ENCODE assay signal across 50 mouse cellular contexts in genomic region chr17:38082364-38082763, GRCm38 (mm10). TPM values are rescaled to one million over a fixed set of nuclear protein-coding genes. Genes with fewer than 3 reads are reported as not detected.
"Had no signal": no experiment of that assay in that cellular context is flagged by ENCODE, and none has a peak within 500 bp of the region (broad histone marks: within the 10 kb centered on the region; RNA-seq: fewer than 3 reads in every experiment).

No protein-coding gene starts in this region.

- DNase-seq: heart, postnatal 10 days; heart, postnatal 14 days; heart, postnatal 36 days; heart, postnatal 4 days; kidney, adult 11 months; kidney, adult 18-20 months; kidney, adult 2 months; kidney, adult 8-10 months; kidney, adult 9 months; kidney, postnatal 10 days; kidney, postnatal 14 days; kidney, postnatal 25 days; kidney, postnatal 36 days; kidney, postnatal 4 days; layer of hippocampus, adult 9-11 months; layer of hippocampus, postnatal 36 days had no signal

- H3K4me1 ChIP-seq: heart, embryonic 10.5 days; heart, embryonic 12.5 days; heart, embryonic 13.5 days; heart, embryonic 15.5 days; hindbrain, embryonic 12.5 days; hindbrain, embryonic 13.5 days; hindbrain, embryonic 15.5 days; intestine, embryonic 15.5 days; kidney, embryonic 15.5 days had no signal

- H3K36me3 ChIP-seq: heart, embryonic 10.5 days; heart, embryonic 12.5 days; heart, embryonic 13.5 days; heart, embryonic 15.5 days; hindbrain, embryonic 12.5 days; hindbrain, embryonic 13.5 days; hindbrain, embryonic 15.5 days; intestine, embryonic 15.5 days; kidney, embryonic 15.5 days had no signal

- H3K9ac ChIP-seq: heart, embryonic 12.5 days; heart, embryonic 13.5 days; heart, embryonic 15.5 days; hindbrain, embryonic 12.5 days; hindbrain, embryonic 13.5 days; hindbrain, embryonic 15.5 days; intestine, embryonic 15.5 days; kidney, embryonic 15.5 days had no signal

- H3K4me3 ChIP-seq: heart, embryonic 10.5 days; heart, embryonic 12.5 days; heart, embryonic 13.5 days; heart, embryonic 15.5 days; hindbrain, embryonic 12.5 days; hindbrain, embryonic 13.5 days; hindbrain, embryonic 15.5 days; intestine, embryonic 15.5 days; kidney, embryonic 15.5 days; layer of hippocampus, adult 2 months; left cerebral cortex, adult 2 months had no signal

- H3K4me2 ChIP-seq: heart, embryonic 11.5 days; heart, embryonic 12.5 days; heart, embryonic 13.5 days; heart, embryonic 15.5 days; hindbrain, embryonic 12.5 days; hindbrain, embryonic 13.5 days; hindbrain, embryonic 15.5 days; intestine, embryonic 15.5 days; kidney, embryonic 15.5 days had no signal

- H3K9me3 ChIP-seq: heart, embryonic 10.5 days; heart, embryonic 15.5 days; hindbrain, embryonic 12.5 days; hindbrain, embryonic 13.5 days; hindbrain, embryonic 15.5 days; intestine, embryonic 15.5 days; kidney, embryonic 15.5 days had no signal

- H3K27me3 ChIP-seq: heart, embryonic 12.5 days; heart, embryonic 13.5 days; heart, embryonic 15.5 days; hindbrain, embryonic 12.5 days; hindbrain, embryonic 13.5 days; hindbrain, embryonic 15.5 days; intestine, embryonic 15.5 days; kidney, embryonic 15.5 days had no signal

- ATAC-seq: hindbrain, embryonic 16.5 days; hindbrain, postnatal 0 days; inflammation-experienced regulatory T-cells, adult 6 months; intestine, embryonic 15.5 days; intestine, embryonic 16.5 days; intestine, postnatal 0 days had no signal

- H3K27ac ChIP-seq: heart, embryonic 10.5 days; heart, embryonic 13.5 days; heart, embryonic 15.5 days; hindbrain, embryonic 12.5 days; hindbrain, embryonic 13.5 days; hindbrain, embryonic 15.5 days; hindbrain, postnatal 0 days; intestine, embryonic 15.5 days; kidney, embryonic 15.5 days; kidney, postnatal 0 days; layer of hippocampus, adult 2 months; left cerebral cortex, adult 2 months had no signal

RNA-seq across cellular contexts. Expression of gene Olfr131, which starts 6.1 kb away (rescaled TPM):
- total RNA-seq: heart, postnatal 10 days; heart, postnatal 14 days; heart, postnatal 25 days; heart, postnatal 36 days; heart, postnatal 4 days; hematopoietic stem cell, adult 5-6 weeks; hindbrain, postnatal 0 days; layer of hippocampus, adult 18-20 months; layer of hippocampus, adult 2 months; layer of hippocampus, adult 8-10 months; layer of hippocampus, postnatal 10 days; layer of hippocampus, postnatal 14 days; layer of hippocampus, postnatal 25 days; layer of hippocampus, postnatal 36 days; left cerebral cortex, adult 18-20 months; left cerebral cortex, adult 2 months had no signal
- polyA plus RNA-seq: heart, embryonic 10.5 days; heart, embryonic 11.5 days; heart, embryonic 12.5 days; heart, embryonic 13.5 days; heart, embryonic 14.5 days; heart, embryonic 15.5 days; heart, embryonic 16.5 days; heart, postnatal 0 days; hindbrain, embryonic 11.5 days; hindbrain, embryonic 12.5 days; hindbrain, embryonic 13.5 days; hindbrain, embryonic 15.5 days; hindbrain, embryonic 16.5 days; hindbrain, postnatal 0 days; inflammation-experienced regulatory T-cells, adult 6 months; intestine, embryonic 14.5 days; intestine, embryonic 15.5 days; intestine, embryonic 16.5 days; intestine, postnatal 0 days; kidney, adult 2 months; kidney, embryonic 14.5 days; kidney, embryonic 15.5 days; kidney, embryonic 16.5 days; kidney, postnatal 0 days; large intestine, adult 2 months had no signal

RNA-seq across cellular contexts. Expression of gene Olfr130, which starts 18.6 kb away (rescaled TPM):
- total RNA-seq: heart, postnatal 10 days; heart, postnatal 14 days; heart, postnatal 25 days; heart, postnatal 36 days; heart, postnatal 4 days; hematopoietic stem cell, adult 5-6 weeks; hindbrain, postnatal 0 days; layer of hippocampus, adult 18-20 months; layer of hippocampus, adult 2 months; layer of hippocampus, adult 8-10 months; layer of hippocampus, postnatal 10 days; layer of hippocampus, postnatal 14 days; layer of hippocampus, postnatal 25 days; layer of hippocampus, postnatal 36 days; left cerebral cortex, adult 18-20 months; left cerebral cortex, adult 2 months had no signal
- polyA plus RNA-seq: heart, embryonic 10.5 days; heart, embryonic 11.5 days; heart, embryonic 12.5 days; heart, embryonic 13.5 days; heart, embryonic 14.5 days; heart, embryonic 15.5 days; heart, embryonic 16.5 days; heart, postnatal 0 days; hindbrain, embryonic 11.5 days; hindbrain, embryonic 12.5 days; hindbrain, embryonic 13.5 days; hindbrain, embryonic 15.5 days; hindbrain, embryonic 16.5 days; hindbrain, postnatal 0 days; inflammation-experienced regulatory T-cells, adult 6 months; intestine, embryonic 14.5 days; intestine, embryonic 15.5 days; intestine, embryonic 16.5 days; intestine, postnatal 0 days; kidney, adult 2 months; kidney, embryonic 14.5 days; kidney, embryonic 15.5 days; kidney, embryonic 16.5 days; kidney, postnatal 0 days; large intestine, adult 2 months had no signal

RNA-seq across cellular contexts. Expression of gene Olfr129, which starts 22.5 kb away (rescaled TPM):
- total RNA-seq: heart, postnatal 10 days; heart, postnatal 14 days; heart, postnatal 25 days; heart, postnatal 36 days; heart, postnatal 4 days; hematopoietic stem cell, adult 5-6 weeks; hindbrain, postnatal 0 days; layer of hippocampus, adult 18-20 months; layer of hippocampus, adult 2 months; layer of hippocampus, adult 8-10 months; layer of hippocampus, postnatal 10 days; layer of hippocampus, postnatal 14 days; layer of hippocampus, postnatal 25 days; layer of hippocampus, postnatal 36 days; left cerebral cortex, adult 18-20 months; left cerebral cortex, adult 2 months had no signal
- polyA plus RNA-seq: heart, embryonic 10.5 days; heart, embryonic 11.5 days; heart, embryonic 12.5 days; heart, embryonic 13.5 days; heart, embryonic 14.5 days; heart, embryonic 15.5 days; heart, embryonic 16.5 days; heart, postnatal 0 days; hindbrain, embryonic 11.5 days; hindbrain, embryonic 12.5 days; hindbrain, embryonic 13.5 days; hindbrain, embryonic 15.5 days; hindbrain, embryonic 16.5 days; hindbrain, postnatal 0 days; inflammation-experienced regulatory T-cells, adult 6 months; intestine, embryonic 14.5 days; intestine, embryonic 15.5 days; intestine, embryonic 16.5 days; intestine, postnatal 0 days; kidney, adult 2 months; kidney, embryonic 14.5 days; kidney, embryonic 15.5 days; kidney, embryonic 16.5 days; kidney, postnatal 0 days; large intestine, adult 2 months had no signal

RNA-seq across cellular contexts. Expression of gene Olfr132, which starts 52.0 kb away (rescaled TPM):
- total RNA-seq: heart, postnatal 10 days; heart, postnatal 14 days; heart, postnatal 25 days; heart, postnatal 36 days; heart, postnatal 4 days; hematopoietic stem cell, adult 5-6 weeks; hindbrain, postnatal 0 days; layer of hippocampus, adult 18-20 months; layer of hippocampus, adult 2 months; layer of hippocampus, adult 8-10 months; layer of hippocampus, postnatal 10 days; layer of hippocampus, postnatal 14 days; layer of hippocampus, postnatal 25 days; layer of hippocampus, postnatal 36 days; left cerebral cortex, adult 18-20 months; left cerebral cortex, adult 2 months had no signal
- polyA plus RNA-seq: heart, embryonic 10.5 days; heart, embryonic 11.5 days; heart, embryonic 12.5 days; heart, embryonic 13.5 days; heart, embryonic 14.5 days; heart, embryonic 15.5 days; heart, embryonic 16.5 days; heart, postnatal 0 days; hindbrain, embryonic 11.5 days; hindbrain, embryonic 12.5 days; hindbrain, embryonic 13.5 days; hindbrain, embryonic 15.5 days; hindbrain, embryonic 16.5 days; hindbrain, postnatal 0 days; inflammation-experienced regulatory T-cells, adult 6 months; intestine, embryonic 14.5 days; intestine, embryonic 15.5 days; intestine, embryonic 16.5 days; intestine, postnatal 0 days; kidney, adult 2 months; kidney, embryonic 14.5 days; kidney, embryonic 15.5 days; kidney, embryonic 16.5 days; kidney, postnatal 0 days; large intestine, adult 2 months had no signal
